Mouse (Mus musculus): Measurements from ENCODE around the gene 3110001I22Rik.
"Not testable (repeated sequence)": the region's sequence is repeated elsewhere in the genome, so short reads cannot be mapped to it uniquely, and the experiment has no call there.

3110001I22Rik gene

GRCm38 (mm10) chr16:13671685-13672385 lies at the start of gene 3110001I22Rik, which contains the start of gene Bfar:
Gene 3110001I22Rik (plus strand): TSS chr16:13671929.
Gene Bfar (plus strand): TSS chr16:13671858.
- DNase-seq: peak; percentile 92

- no peak for DNase-seq
These were observed 43.4 kb upstream of the 3110001I22Rik start for GRCm38 (mm10) chr16:13628345-13628744.

GRCm38 (mm10) chr16:13638198-13638597 lies 33.5 kb upstream of the 3110001I22Rik start:
- DNase-seq: not testable (repeated sequence)

GRCm38 (mm10) chr16:13639508-13639907 lies 32.2 kb upstream of the 3110001I22Rik start:
- DNase-seq: no peak

GRCm38 (mm10) chr16:13640064-13640463 lies 31.7 kb upstream of the 3110001I22Rik start:
- DNase-seq: no peak

- DNase-seq: no peak
These were observed 27.3 kb upstream of the 3110001I22Rik start for GRCm38 (mm10) chr16:13644474-13644873.

GRCm38 (mm10) chr16:13645930-13646329 lies 25.8 kb upstream of the 3110001I22Rik start:
- DNase-seq: no peak

- DNase-seq: no peak
These were observed 12.8 kb upstream of the 3110001I22Rik start for GRCm38 (mm10) chr16:13658886-13659285.

- DNase-seq: no peak
These were observed 11.0 kb upstream of the 3110001I22Rik start for GRCm38 (mm10) chr16:13660736-13661135.

- DNase-seq: peak; percentile 97
These were observed 3.8 kb upstream of the 3110001I22Rik start, which contains the start of gene Parn for GRCm38 (mm10) chr16:13667878-13668343. Gene Parn (minus strand): TSS chr16:13668170.

GRCm38 (mm10) chr16:13668402-13669108 lies 3.2 kb upstream of the 3110001I22Rik start:
- no peak for DNase-seq

GRCm38 (mm10) chr16:13669282-13669681 lies 2.4 kb upstream of the 3110001I22Rik start:
- no peak for DNase-seq

GRCm38 (mm10) chr16:13670896-13671295 lies 833 bp upstream of the 3110001I22Rik start:
- DNase-seq: not testable (repeated sequence)

- peak; percentile 30 for DNase-seq
These were observed 713 bp downstream of the 3110001I22Rik start for GRCm38 (mm10) chr16:13672386-13672898.

GRCm38 (mm10) chr16:13673114-13673513 lies 1.4 kb downstream of the 3110001I22Rik start:
- DNase-seq: no peak

- no peak for DNase-seq
These were observed 2.8 kb downstream of the 3110001I22Rik start for GRCm38 (mm10) chr16:13674511-13674910.

GRCm38 (mm10) chr16:13678601-13679319 lies 7.0 kb downstream of the 3110001I22Rik start:
- DNase-seq: no peak

- no peak for DNase-seq
These were observed 27.3 kb downstream of the 3110001I22Rik start for GRCm38 (mm10) chr16:13698998-13699397.

- no peak for DNase-seq
These were observed 30.5 kb downstream of the 3110001I22Rik start for GRCm38 (mm10) chr16:13702184-13702583.

GRCm38 (mm10) chr16:13704676-13705075 lies 32.9 kb downstream of the 3110001I22Rik start:
- DNase-seq: no peak

- no peak for DNase-seq
These were observed 43.2 kb downstream of the 3110001I22Rik start for GRCm38 (mm10) chr16:13714910-13715309.

GRCm38 (mm10) chr16:13716821-13717553 lies 45.3 kb downstream of the 3110001I22Rik start:
- DNase-seq: no peak

All from right cerebral cortex, adult 18-20 months (tissue).